Mouse (Mus musculus): ENCODE data around the gene Nadsyn1.

DNA sequence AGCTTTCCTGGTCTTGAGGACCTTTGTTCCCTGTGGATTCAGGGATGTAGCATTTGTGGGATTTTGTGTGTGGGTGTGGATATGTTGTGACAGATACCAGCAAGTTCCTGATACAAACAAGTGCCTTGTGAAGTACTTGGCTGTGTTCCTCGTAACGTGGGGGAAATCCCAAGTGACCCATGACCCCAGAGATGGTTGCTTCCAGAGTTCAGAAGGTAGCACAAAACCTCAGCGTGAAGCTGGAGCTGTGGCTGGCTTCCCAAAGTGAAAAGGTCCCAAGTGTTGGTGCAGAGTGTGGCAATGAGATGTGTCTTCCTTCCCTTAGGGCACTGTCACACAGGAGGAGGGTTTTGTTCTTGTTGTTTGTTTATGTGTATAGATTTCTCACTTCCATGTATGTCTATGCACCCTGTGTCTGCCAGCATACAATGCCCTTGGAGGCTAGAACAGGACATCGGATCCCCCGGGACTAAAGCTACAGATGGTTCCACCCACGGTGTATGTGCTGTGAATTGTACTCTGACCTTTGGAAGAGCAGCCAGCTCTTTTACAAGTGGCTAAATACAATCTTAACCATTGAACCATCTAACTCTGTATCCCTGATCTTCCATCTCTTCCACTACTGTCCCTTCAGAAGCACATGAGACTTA lies 30.2 kb downstream of the Nadsyn1 start:
- TF ChIP-seq CTCF (IDR thresholded peaks at IDR 0.05; ENCODE audit: low read depth), result no peak
- TF ChIP-seq EP300 (IDR thresholded peaks at IDR 0.05; ENCODE audit: low read depth), result no peak

Data from heart, postnatal 0 days (tissue).